Mouse (Mus musculus) liver, embryonic 12.5 days (tissue): ENCODE results near the gene Susd6. TPM values are rescaled to one million over a fixed set of nuclear protein-coding genes. Genes with fewer than 3 reads are reported as not detected.

Experiments used
- ATAC-seq: fragments of 200-750 bp; cut with Nextera tagmentation; 2 replicates; pipeline ENCODE4 v1.8.0; 2017; ENCODE audit warnings: moderate number of reproducible peaks, mild to moderate bottlenecking, moderate library complexity
- H3K27ac ChIP-seq: fragments of 300-500 bp; sonication (generic); 2 replicates; pipeline ENCODE4 v1.5.1; 2016; ENCODE audit warnings: mild to moderate bottlenecking
- H3K27me3 ChIP-seq: fragments of 300-500 bp; sonication (generic); replicated peaks from 2 replicates; pipeline ENCODE4 v1.6.1; 2016; ENCODE audit warnings: mild to moderate bottlenecking, moderate library complexity
- H3K36me3 ChIP-seq: fragments of 300-500 bp; sonication (generic); 2 replicates; pipeline ENCODE4 v1.6.1; 2016; ENCODE audit warnings: mild to moderate bottlenecking, moderate library complexity
- H3K4me1 ChIP-seq: fragments of 300-500 bp; sonication (generic); 2 replicates; pipeline ENCODE4 v1.6.1; 2016
- H3K4me2 ChIP-seq: fragments of 300-500 bp; sonication (generic); 2 replicates; pipeline ENCODE4 v1.6.1; 2016; ENCODE audit warnings: mild to moderate bottlenecking, moderate library complexity
- H3K4me3 ChIP-seq: fragments of 300-500 bp; sonication (generic); 2 replicates; pipeline ENCODE4 v1.5.1; 2016; ENCODE audit warnings: mild to moderate bottlenecking, moderate library complexity
- H3K9ac ChIP-seq: fragments of 300-500 bp; sonication (generic); 2 replicates; pipeline ENCODE4 v1.6.1; 2016; ENCODE audit warnings: mild to moderate bottlenecking, moderate library complexity
- H3K9me3 ChIP-seq: fragments of 300-500 bp; sonication (generic); replicated peaks from 2 replicates; pipeline ENCODE4 v1.6.1; 2016; ENCODE audit warnings: mild to moderate bottlenecking, moderate library complexity
- WGBS: fragments of 180-500 bp; shearing (Covaris S2); methylation state at CpG from one replicate; pipeline ENCODE4 v1.1.7; 2016; ENCODE audit not compliant: insufficient replicate concordance; 5-methylcytosine and 5-hydroxymethylcytosine counted together
- polyA plus RNA-seq: library from polyadenylated mRNA; unstranded; fragments of >200 nt; fragmentation: Nextera tagmentation; extraction: Ambion mirVana; gene quantifications from 2 replicates; pipeline ENCODE4 v1.2.1, GENCODE M21; 2016

Susd6 gene
- polyA plus RNA-seq, 1 experiment from 2014 or later = 15.9 TPM

- no peaks in the 10 kb centered on the region for H3K27me3 ChIP-seq
- 73% methylated on average over 1 of the region's 1 CpGs for WGBS
- H3K27ac ChIP-seq = no peak overlapping the region
- peaks cover 6% of the 10 kb centered on the region; the same call in 1 of the 2 replicates for H3K36me3 ChIP-seq
- H3K4me2 ChIP-seq = no peak overlapping the region
- ATAC-seq = no peak
- H3K4me3 ChIP-seq = no peak overlapping the region
- peaks cover 39% of the 10 kb centered on the region for H3K4me1 ChIP-seq
- no peaks in the 10 kb centered on the region for H3K9me3 ChIP-seq
- no peak overlapping the region for H3K9ac ChIP-seq
These were observed 55.6 kb downstream of the Susd6 start for GRCm38 (mm10) chr12:80845901-80846300.

GRCm38 (mm10) chr12:80846861-80847268, 56.6 kb downstream of the Susd6 start:
- Histone ChIP-seq H3K4me3 (no peak overlapping the region), H3K27me3 (no peaks in the 10 kb centered on the region), H3K9me3 (no peaks in the 10 kb centered on the region), H3K36me3 (peaks cover 6% of the 10 kb centered on the region; the same call in 1 of the 2 replicates), H3K27ac (no peak overlapping the region), H3K4me2 (no peak overlapping the region), H3K9ac (no peak overlapping the region), H3K4me1 (peaks cover 45% of the 10 kb centered on the region)
- ATAC-seq = no peak
- 38% methylated on average over 1 of the region's 1 CpGs for WGBS

GRCm38 (mm10) chr12:80852001-80852400, 61.7 kb downstream of the Susd6 start:
- no peak for ATAC-seq
- Histone ChIP-seq H3K9ac (no peak overlapping the region), H3K4me1 (peaks cover 45% of the 10 kb centered on the region), H3K4me2 (no peak overlapping the region), H3K4me3 (no peak overlapping the region), H3K27ac (no peak overlapping the region), H3K9me3 (no peaks in the 10 kb centered on the region), H3K27me3 (no peaks in the 10 kb centered on the region), H3K36me3 (0 out of 2 replicates have a peak, but pooled peaks cover 5% of the 10 kb centered on the region)
- 68% methylated on average over 1 of the region's 1 CpGs for WGBS

GRCm38 (mm10) chr12:80853737-80854136, 63.4 kb downstream of the Susd6 start:
- ATAC-seq = no peak

GRCm38 (mm10) chr12:80854671-80855070, 64.4 kb downstream of the Susd6 start:
- ATAC-seq = no peak
- Histone ChIP-seq H3K4me1 (peaks cover 38% of the 10 kb centered on the region), H3K4me3 (no peak overlapping the region), H3K36me3 (peaks cover 5% of the 10 kb centered on the region; the same call in 1 of the 2 replicates), H3K9me3 (no peaks in the 10 kb centered on the region), H3K9ac (no peak overlapping the region), H3K27me3 (no peaks in the 10 kb centered on the region), H3K4me2 (no peak overlapping the region), H3K27ac (no peak overlapping the region)
- 83% methylated on average over 4 of the region's 4 CpGs for whole genome bisulfite sequencing

More at GRCm38 (mm10) chr12:80853737-80854136, 63.4 kb downstream of the Susd6 start:
- H3K9ac ChIP-seq = no peak overlapping the region
- 40% methylated on average over 3 of the region's 3 CpGs for WGBS
- no peak overlapping the region for H3K4me2 ChIP-seq
- H3K27ac ChIP-seq = no peak overlapping the region
- H3K36me3 ChIP-seq = 0 out of 2 replicates have a peak, but pooled peaks cover 5% of the 10 kb centered on the region
- peaks cover 38% of the 10 kb centered on the region for H3K4me1 ChIP-seq
- H3K4me3 ChIP-seq = no peak overlapping the region
- no peaks in the 10 kb centered on the region for H3K27me3 ChIP-seq
- no peaks in the 10 kb centered on the region for H3K9me3 ChIP-seq

GRCm38 (mm10) chr12:80855100-80855499, 64.8 kb downstream of the Susd6 start:
- no peaks in the 10 kb centered on the region for H3K27me3 ChIP-seq
- no peak overlapping the region for H3K4me3 ChIP-seq
- peaks cover 5% of the 10 kb centered on the region; the same call in 1 of the 2 replicates for H3K36me3 ChIP-seq
- H3K4me1 ChIP-seq = peaks cover 41% of the 10 kb centered on the region
- H3K9ac ChIP-seq = no peak overlapping the region
- H3K27ac ChIP-seq = no peak overlapping the region
- ATAC-seq = no peak
- H3K4me2 ChIP-seq = no peak overlapping the region
- 72% methylated on average over 2 of the region's 2 CpGs for WGBS
- no peaks in the 10 kb centered on the region for H3K9me3 ChIP-seq

- H3K4me2 ChIP-seq = no peak overlapping the region
- 23% methylated on average over 1 of the region's 1 CpGs for WGBS
- ATAC-seq = no peak
- no peak overlapping the region; the same call in 1 of the 2 replicates for H3K27ac ChIP-seq
- H3K36me3 ChIP-seq = peaks cover 5% of the 10 kb centered on the region; the same call in 1 of the 2 replicates
- H3K9ac ChIP-seq = no peak overlapping the region
- H3K4me1 ChIP-seq = peaks cover 42% of the 10 kb centered on the region
- H3K27me3 ChIP-seq = no peaks in the 10 kb centered on the region
- H3K4me3 ChIP-seq = no peak overlapping the region
- H3K9me3 ChIP-seq = no peaks in the 10 kb centered on the region
These were observed 65.3 kb downstream of the Susd6 start for GRCm38 (mm10) chr12:80855581-80855980.

GRCm38 (mm10) chr12:80857636-80858293, 67.5 kb downstream of the Susd6 start:
- Histone ChIP-seq H3K9me3 (no peaks in the 10 kb centered on the region), H3K27ac (no peak overlapping the region), H3K4me2 (no peak overlapping the region), H3K4me3 (no peak overlapping the region), H3K9ac (no peak overlapping the region), H3K36me3 (peaks cover 5% of the 10 kb centered on the region; the same call in 1 of the 2 replicates), H3K4me1 (peaks cover 47% of the 10 kb centered on the region), H3K27me3 (no peaks in the 10 kb centered on the region)
- 79% methylated on average over 3 of the region's 3 CpGs for WGBS
- ATAC-seq = no peak

GRCm38 (mm10) chr12:80858307-80858706, 68.0 kb downstream of the Susd6 start:
- peaks cover 51% of the 10 kb centered on the region for H3K4me1 ChIP-seq
- no peak overlapping the region for H3K9ac ChIP-seq
- 80% methylated on average over 2 of the region's 2 CpGs for WGBS
- no peak overlapping the region for H3K4me3 ChIP-seq
- no peak overlapping the region for H3K4me2 ChIP-seq
- H3K36me3 ChIP-seq = peaks cover 9% of the 10 kb centered on the region
- H3K9me3 ChIP-seq = no peaks in the 10 kb centered on the region
- H3K27me3 ChIP-seq = no peaks in the 10 kb centered on the region
- no peak for ATAC-seq
- no peak overlapping the region for H3K27ac ChIP-seq

GRCm38 (mm10) chr12:80861916-80862315, 71.6 kb downstream of the Susd6 start:
- H3K4me2 ChIP-seq = no peak overlapping the region
- whole genome bisulfite sequencing = 27% methylated on average over 1 of the region's 1 CpGs
- H3K27ac ChIP-seq = no peak overlapping the region
- peaks cover 34% of the 10 kb centered on the region for H3K4me1 ChIP-seq
- H3K36me3 ChIP-seq = peaks cover 14% of the 10 kb centered on the region
- H3K4me3 ChIP-seq = no peak overlapping the region
- no peaks in the 10 kb centered on the region for H3K9me3 ChIP-seq
- H3K9ac ChIP-seq = no peak overlapping the region
- no peaks in the 10 kb centered on the region for H3K27me3 ChIP-seq
- ATAC-seq = no peak

- WGBS = 62% methylated on average over 2 of the region's 2 CpGs
- no peaks in the 10 kb centered on the region for H3K9me3 ChIP-seq
- H3K36me3 ChIP-seq = peaks cover 20% of the 10 kb centered on the region
- no peak overlapping the region for H3K27ac ChIP-seq
- H3K27me3 ChIP-seq = no peaks in the 10 kb centered on the region
- no peak overlapping the region for H3K4me2 ChIP-seq
- peaks cover 34% of the 10 kb centered on the region for H3K4me1 ChIP-seq
- no peak for ATAC-seq
- H3K4me3 ChIP-seq = no peak overlapping the region
- H3K9ac ChIP-seq = no peak overlapping the region
These were observed 73.1 kb downstream of the Susd6 start for GRCm38 (mm10) chr12:80863370-80863769.

- Histone ChIP-seq H3K4me2 (no peak overlapping the region), H3K27me3 (no peaks in the 10 kb centered on the region), H3K4me3 (no peak overlapping the region), H3K36me3 (peaks cover 38% of the 10 kb centered on the region), H3K9me3 (no peaks in the 10 kb centered on the region), H3K4me1 (peaks cover 39% of the 10 kb centered on the region), H3K9ac (no peak overlapping the region), H3K27ac (no peak overlapping the region)
- 87% methylated on average over 4 of the region's 4 CpGs for WGBS
- no peak for ATAC-seq
These were observed 74.9 kb downstream of the Susd6 start for GRCm38 (mm10) chr12:80865175-80865574.
